Mouse (Mus musculus) kidney, adult 2 months (tissue): ENCODE measurements at regions not wholly inside any gene's neighbourhood (a gene's known extent, or its start where the extent isn't known, plus 50 kb on each side); places are given as distances from the start of the nearest gene placed in this dataset.
A peak's percentile ranks its signal among the peaks of the same experiment; 100 is the strongest.

Experiments used
- DNase-seq: peaks from one replicate; pipeline ENCODE4 v3.0.0; 2021
- H3K27ac ChIP-seq: fragments of 200-500 bp; 2 replicates; pipeline ENCODE4 v1.5.1; 2012; ENCODE audit warnings: low read depth, low read length, control low read depth, inconsistent platforms; ENCODE audit not compliant: insufficient read depth
- H3K27me3 ChIP-seq: fragments of 200-500 bp; replicated peaks from 2 replicates; pipeline ENCODE4 v1.6.1; 2012; ENCODE audit warnings: mild to moderate bottlenecking, moderate library complexity, low read length, inconsistent platforms; ENCODE audit not compliant: control insufficient read depth, insufficient read depth
- H3K36me3 ChIP-seq: fragments of 200-500 bp; 2 replicates; pipeline ENCODE4 v1.6.1; 2012; ENCODE audit warnings: mild to moderate bottlenecking, moderate library complexity, low read length, inconsistent platforms; ENCODE audit not compliant: control insufficient read depth, insufficient read depth
- H3K4me1 ChIP-seq: fragments of 200-500 bp; 2 replicates; pipeline ENCODE4 v1.6.1; 2011; ENCODE audit warnings: low read length; ENCODE audit not compliant: control insufficient read depth, insufficient read depth
- H3K4me3 ChIP-seq: fragments of 200-500 bp; 2 replicates; pipeline ENCODE4 v1.5.1; 2011; ENCODE audit warnings: mild to moderate bottlenecking, low read depth, low read length, control low read depth; ENCODE audit not compliant: insufficient read depth
- CTCF ChIP-seq: fragments of 200-500 bp; conservative IDR thresholded peaks from 2 replicates; pipeline ENCODE4 v1.5.1; 2011; ENCODE audit warnings: low read depth, mild to moderate bottlenecking, control low read depth, low read length, moderate library complexity, mixed read lengths; ENCODE audit not compliant: insufficient read depth, insufficient read length
- POLR2A ChIP-seq: fragments of 200-500 bp; IDR thresholded peaks from one replicate; pipeline ENCODE4 v1.6.1; 2011; ENCODE audit warnings: low read depth, low read length, control low read depth
- WGBS: fragments of 180-500 bp; shearing (Covaris S2); methylation state at CpG from one replicate; pipeline ENCODE4 v1.1.7; 2018; 5-methylcytosine and 5-hydroxymethylcytosine counted together

- Histone ChIP-seq H3K27ac (no peak overlapping the region), H3K4me1 (no peaks in the 10 kb centered on the region), H3K4me3 (no peak overlapping the region), H3K36me3 (no peaks in the 10 kb centered on the region), H3K27me3 (no peaks in the 10 kb centered on the region)
- TF ChIP-seq POLR2A (no peak), CTCF (no peak)
- 95% methylated on average over 8 of the region's 8 CpGs for WGBS
- no peak for DNase-seq
Observed at GRCm38 (mm10) chr13:103422997-103423396, 88.7 kb upstream of the Mast4 start.

GRCm38 (mm10) chr13:103419146-103419545, 84.8 kb upstream of the Mast4 start:
- H3K27me3 ChIP-seq: no peaks in the 10 kb centered on the region
- H3K4me1 ChIP-seq: no peaks in the 10 kb centered on the region
- TF ChIP-seq CTCF (no peak), POLR2A (no peak)
- 65% methylated on average over 3 of the region's 3 CpGs for WGBS
- H3K4me3 ChIP-seq: no peak overlapping the region
- H3K27ac ChIP-seq: no peak overlapping the region
- DNase-seq: no peak
- H3K36me3 ChIP-seq: no peaks in the 10 kb centered on the region

- Histone ChIP-seq H3K27ac (no peak overlapping the region), H3K4me1 (no peaks in the 10 kb centered on the region), H3K36me3 (no peaks in the 10 kb centered on the region), H3K4me3 (no peak overlapping the region), H3K27me3 (no peaks in the 10 kb centered on the region)
- 76% methylated on average over 5 of the region's 5 CpGs for WGBS
- no peak for TF ChIP-seq CTCF
- no peak for TF ChIP-seq POLR2A
- DNase-seq: no peak
Observed at GRCm38 (mm10) chr13:103417256-103417655, 83.0 kb upstream of the Mast4 start.

GRCm38 (mm10) chr13:103415335-103415734, 81.0 kb upstream of the Mast4 start:
- Histone ChIP-seq H3K27ac (no peak overlapping the region), H3K4me3 (no peak overlapping the region), H3K4me1 (no peaks in the 10 kb centered on the region), H3K36me3 (no peaks in the 10 kb centered on the region), H3K27me3 (no peaks in the 10 kb centered on the region)
- 72% methylated on average over 4 of the region's 4 CpGs for WGBS
- DNase-seq: no peak
- TF ChIP-seq POLR2A: no peak
- no peak for TF ChIP-seq CTCF

- Histone ChIP-seq H3K4me3 (no peak overlapping the region), H3K36me3 (no peaks in the 10 kb centered on the region), H3K27me3 (no peaks in the 10 kb centered on the region), H3K27ac (no peak overlapping the region), H3K4me1 (no peaks in the 10 kb centered on the region)
- WGBS: 90% methylated on average over 2 of the region's 2 CpGs
- TF ChIP-seq CTCF (no peak), POLR2A (no peak)
- no peak for DNase-seq
Observed at GRCm38 (mm10) chr13:103412566-103412965, 78.3 kb upstream of the Mast4 start.

- H3K36me3 ChIP-seq: no peaks in the 10 kb centered on the region
- H3K4me3 ChIP-seq: no peak overlapping the region
- no peak for TF ChIP-seq POLR2A
- TF ChIP-seq CTCF: no peak
- no peak for DNase-seq
- 69% methylated on average over 7 of the region's 7 CpGs for WGBS
- H3K4me1 ChIP-seq: no peaks in the 10 kb centered on the region
- H3K27me3 ChIP-seq: no peaks in the 10 kb centered on the region
- no peak overlapping the region for H3K27ac ChIP-seq
Observed at GRCm38 (mm10) chr13:103409286-103409685, 75.0 kb upstream of the Mast4 start.

- DNase-seq: peak; percentile 11
- H3K36me3 ChIP-seq: no peaks in the 10 kb centered on the region
Observed at GRCm38 (mm10) chr13:103396526-103397020, 62.3 kb upstream of the Mast4 start.

More at GRCm38 (mm10) chr13:103396526-103397020, 62.3 kb upstream of the Mast4 start:
- no peak overlapping the region for H3K4me3 ChIP-seq
- H3K27me3 ChIP-seq: no peaks in the 10 kb centered on the region; the same call in 1 of the 2 replicates
- no peaks in the 10 kb centered on the region for H3K4me1 ChIP-seq
- TF ChIP-seq POLR2A: no peak
- TF ChIP-seq CTCF: no peak
- WGBS: 62% methylated on average over 2 of the region's 2 CpGs
- no peak overlapping the region for H3K27ac ChIP-seq
